Mouse (Mus musculus) ES-Bruce4 (cell line): ENCODE data around the gene Kctd2.

ENCODE experiments used
- CTCF ChIP-seq: IDR thresholded peaks from one replicate; pipeline ENCODE4 v1.8.1; 2011; ENCODE audit warnings: low read depth, low read length
- EP300 ChIP-seq: IDR thresholded peaks from 2 replicates; pipeline ENCODE4 v1.6.1; 2011; ENCODE audit warnings: low read depth, low read length; ENCODE audit not compliant: insufficient read depth
- POLR2A ChIP-seq: IDR thresholded peaks from one replicate; pipeline ENCODE4 v1.8.1; 2011; ENCODE audit warnings: low read length; ENCODE audit not compliant: insufficient read depth

DNA sequence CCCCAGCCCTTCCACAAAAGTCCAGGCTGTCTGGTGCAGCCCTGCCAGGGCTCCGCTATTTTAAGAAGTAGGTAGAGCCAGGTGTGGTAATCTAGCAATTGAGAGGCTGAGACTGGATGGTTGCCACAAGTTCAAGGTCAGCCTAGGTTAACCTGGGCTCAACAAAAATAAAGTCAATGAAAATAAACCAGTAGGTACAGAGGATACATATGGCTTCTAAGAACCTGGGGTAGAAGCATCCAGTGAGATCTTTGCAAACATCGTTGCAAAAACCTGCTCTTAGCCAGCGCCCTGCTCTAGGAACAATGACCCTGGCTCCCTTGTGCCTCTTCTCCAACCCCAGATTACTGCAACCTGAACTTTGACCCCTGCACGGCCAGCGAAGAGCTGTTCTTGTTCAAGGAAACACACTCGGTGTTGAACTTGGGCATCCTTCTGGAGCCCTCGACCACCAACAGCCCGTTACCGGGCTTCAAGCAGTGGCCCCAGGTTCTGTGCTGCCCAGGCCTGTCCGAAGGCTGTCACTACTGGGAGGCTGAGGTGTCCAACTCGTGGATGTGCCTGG lies 27.5 kb downstream of the Kctd2 start:
- no peak for TF ChIP-seq CTCF
- no peak for TF ChIP-seq POLR2A
- TF ChIP-seq EP300, result no peak
